Mouse (Mus musculus): ENCODE data around the gene Afg1l.

GRCm38 (mm10) chr10:42504096-42504710, 25.8 kb upstream of the Afg1l start:
- TF ChIP-seq POLR2A (IDR thresholded peaks at IDR 0.05; ENCODE audit: borderline replicate concordance, extremely low read depth, low read depth, low read length) (no peak), CTCF (IDR thresholded peaks at IDR 0.05; ENCODE audit: insufficient read depth, low read length) (0 out of 2 replicates have a peak, but pooled peaks have one; percentile 2)
